Mouse (Mus musculus): ENCODE data around the gene Abhd15. TPM values are rescaled to one million over a fixed set of nuclear protein-coding genes. Genes with fewer than 3 reads are reported as not detected.

Gene Abhd15
- 12.1 and 18.4 TPM in 2 replicates for total RNA-seq (2023)

GRCm38 (mm10) chr11:77514832-77515636 lies at the start of gene Abhd15:
Gene Abhd15, plus strand, starts transcription at chr11:77515121.

DNA sequence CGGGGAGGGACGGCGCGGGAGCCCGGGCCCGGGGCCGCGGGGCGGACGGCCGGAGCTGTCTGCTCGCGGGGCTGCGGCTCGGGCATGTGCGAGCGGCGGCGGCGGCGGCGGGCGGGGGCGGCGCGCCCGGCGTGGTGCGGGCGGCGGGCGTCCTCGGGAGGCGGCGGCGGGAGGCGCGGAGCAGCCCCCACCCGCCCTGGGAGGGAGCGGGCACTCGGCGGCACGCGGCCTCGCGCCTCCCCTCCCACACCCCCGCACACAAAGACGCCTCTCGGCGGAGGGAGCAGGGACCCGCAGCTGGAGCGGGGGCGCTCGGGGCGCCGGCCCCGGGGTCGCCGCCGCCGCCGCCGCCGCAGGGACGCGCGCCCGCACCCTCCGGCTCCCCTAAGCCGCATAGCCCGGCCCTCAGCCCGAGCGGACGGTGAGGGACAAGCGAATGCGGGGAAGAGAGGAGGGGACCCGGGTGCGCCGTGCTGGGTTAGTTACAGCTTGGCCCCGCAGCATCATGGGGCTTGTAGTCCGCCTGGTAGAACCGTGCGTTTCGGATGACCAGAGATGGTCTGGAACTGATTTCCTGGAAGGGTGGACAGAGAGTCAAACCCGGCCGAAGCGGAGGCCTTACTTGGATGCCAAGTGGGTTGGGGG lies 25.2 kb upstream of the Abhd15 start, which contains the start of gene Ankrd13b:
TSS of gene Ankrd13b (minus strand) at position 88 of the 645 bp plus-strand sequence.

GRCm38 (mm10) chr11:77493512-77494343 lies 21.2 kb upstream of the Abhd15 start, which contains the start of gene Git1:
Gene Git1, plus strand, starts transcription at chr11:77493562.

GRCm38 (mm10) chr11:77515637-77516552 lies 974 bp downstream of the Abhd15 start, which contains the start of gene Trp53i13:
Gene Trp53i13, minus strand, starts transcription at chr11:77515980.

DNA sequence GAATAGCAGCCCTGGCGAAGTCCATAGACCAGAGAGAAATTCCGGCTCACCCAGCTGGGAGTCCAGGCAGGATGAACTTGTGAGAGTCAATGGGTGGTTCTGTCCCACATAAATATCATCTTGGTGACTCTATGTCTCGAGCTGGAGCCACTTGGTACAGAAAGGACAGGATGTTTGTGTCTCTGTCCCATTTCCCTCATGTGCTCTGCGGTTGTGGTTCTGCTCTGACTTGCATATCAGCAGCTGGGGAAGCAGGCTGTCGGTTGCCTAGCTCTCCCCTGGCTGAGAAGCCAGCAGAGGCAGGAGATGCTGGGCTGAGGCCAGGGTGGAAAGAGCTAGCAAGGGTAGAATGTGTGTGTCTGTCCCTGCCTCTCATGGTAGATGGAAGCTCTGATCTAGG lies 4.1 kb downstream of the Abhd15 start, which contains the start of gene Gm10392:
TSS of gene Gm10392 (minus strand) at position 156 of the 400 bp plus-strand sequence.

Other genes starting within 250 kb of the Abhd15 start
- 0.23 and 0.38 TPM in 2 replicates for gene Coro6, start 52.7 kb upstream of the Abhd15 start, total RNA-seq (2023)
- 1.2 and 2.9 TPM in 2 replicates for gene Ankrd13b, start 25.4 kb upstream of the Abhd15 start, total RNA-seq (2023)
- 26.8 and 36.2 TPM in 2 replicates for gene Git1, start 21.6 kb upstream of the Abhd15 start, total RNA-seq (2023)
- 9.0 and 17.6 TPM in 2 replicates for gene Trp53i13, start 859 bp downstream of the Abhd15 start, total RNA-seq (2023)
- 1.3 and 2.0 TPM in 2 replicates for gene Gm10392, start 4.1 kb downstream of the Abhd15 start, total RNA-seq (2023)
- 35.8 and 42.5 TPM in 2 replicates for gene Taok1, start 92.7 kb downstream of the Abhd15 start, total RNA-seq (2023)
- 91.1 and 115 TPM in 2 replicates for gene Nufip2, start 171.0 kb downstream of the Abhd15 start, total RNA-seq (2023)
- not detected in 2 replicates for gene Cryba1, start 210.2 kb downstream of the Abhd15 start, total RNA-seq (2023)
- 59.6 and 87.1 TPM in 2 replicates for gene Myo18a, start 248.1 kb downstream of the Abhd15 start, total RNA-seq (2023)

Data from neutrophil, adult 65 days (primary cell).